Mouse (Mus musculus) urinary bladder, postnatal 25 days (tissue): ENCODE measurements around the gene Rabep1.

Experiments used
- DNase-seq: peaks from one replicate; pipeline ENCODE4 v3.0.0; 2022; ENCODE audit warnings: low spot score

The Rabep1 gene

DNA sequence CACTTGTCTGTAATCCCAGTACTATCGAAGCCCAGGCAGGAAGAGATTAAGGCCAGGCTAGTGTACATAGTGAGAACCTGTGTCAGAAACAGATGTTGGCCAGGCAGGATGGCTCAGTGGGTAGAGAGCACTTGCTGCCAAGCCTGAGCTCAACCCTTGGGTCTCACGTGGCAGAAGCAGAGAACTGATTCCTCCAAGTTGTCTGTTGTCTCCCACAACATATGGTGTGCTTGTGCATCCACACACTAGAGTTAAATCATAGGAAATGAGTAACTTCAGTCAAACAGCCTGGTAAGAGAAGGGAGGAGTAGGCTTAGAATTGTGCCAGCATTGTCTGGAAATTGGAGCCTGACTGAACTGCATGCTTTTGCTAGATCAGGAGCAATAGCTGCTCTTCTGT lies 130.6 kb downstream of the Rabep1 start:
- DNase-seq = no peak

DNA sequence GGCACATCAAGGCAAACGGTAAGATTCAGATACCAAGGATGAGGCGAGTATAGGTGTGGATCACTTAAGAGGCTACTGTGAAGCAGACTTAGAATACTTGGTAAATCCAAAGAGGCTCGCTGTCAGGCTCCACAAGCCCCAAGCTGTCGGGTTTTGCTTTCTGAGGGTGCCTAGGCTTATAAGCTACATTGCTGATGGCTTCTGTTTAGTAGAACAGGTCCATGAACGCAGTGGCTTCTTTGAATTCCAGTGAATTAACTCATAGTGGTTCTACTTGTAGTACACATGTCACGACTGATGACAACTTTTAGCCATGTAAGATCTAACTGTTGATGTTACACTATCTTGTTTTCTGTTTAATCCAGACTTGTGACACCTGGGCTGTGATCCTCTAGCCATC lies 132.7 kb downstream of the Rabep1 start:
- no peak for DNase-seq

DNA sequence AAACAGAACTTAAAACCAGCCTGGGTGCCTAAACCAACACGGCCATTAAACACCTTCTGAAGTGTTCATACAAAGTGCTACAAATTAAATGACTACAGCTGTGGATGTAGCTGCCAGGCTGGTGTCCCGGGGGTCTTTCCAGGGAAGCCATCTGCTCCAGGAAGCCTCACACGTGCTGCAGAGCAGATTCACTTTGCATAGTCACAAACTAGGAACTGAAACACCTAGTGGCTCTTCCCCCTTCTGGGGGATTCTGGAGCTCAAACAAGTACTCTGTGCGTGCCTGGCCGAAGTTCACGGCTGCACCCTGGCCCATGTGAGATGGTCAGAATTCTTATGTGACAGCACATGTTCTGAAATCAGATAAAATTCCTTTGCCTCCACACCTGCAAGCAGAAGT lies 135.7 kb downstream of the Rabep1 start:
- DNase-seq = no peak

DNA sequence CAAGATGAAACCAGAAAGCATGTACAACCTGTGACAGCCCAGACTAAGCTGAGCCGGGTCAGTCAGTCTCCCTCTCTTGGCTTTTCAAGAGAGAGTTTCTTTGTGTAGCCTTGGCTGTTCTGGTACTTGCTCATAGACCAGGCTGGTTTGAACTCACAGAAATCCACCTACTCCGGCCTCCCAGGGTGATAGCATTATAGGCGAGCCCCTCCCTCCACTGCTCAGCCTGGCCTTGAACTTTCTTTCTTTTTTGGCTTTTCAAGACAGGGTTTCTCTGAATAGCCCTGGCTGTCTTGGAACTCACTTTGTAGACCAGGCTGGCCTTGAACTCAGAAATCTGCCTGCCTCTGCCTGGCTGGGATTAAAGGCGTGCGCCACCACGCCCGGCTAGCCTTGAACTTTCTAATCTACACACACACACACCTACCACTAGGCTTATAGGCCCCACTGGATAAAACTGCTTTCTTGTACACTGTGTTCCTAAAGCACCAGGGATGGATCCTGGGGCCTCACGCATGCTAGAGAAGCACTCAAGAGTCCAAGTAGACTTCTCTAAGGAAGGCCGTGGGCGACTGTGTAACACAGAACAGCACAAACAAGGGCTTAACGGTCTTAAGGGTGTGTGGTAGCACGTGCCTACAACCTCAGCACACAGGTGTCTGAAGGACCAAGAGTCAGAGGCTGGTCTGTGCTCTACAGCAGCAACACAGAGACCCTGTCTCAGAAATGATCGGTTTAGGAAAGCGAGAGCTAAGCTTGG lies 136.4 kb downstream of the Rabep1 start:
- no peak for DNase-seq

DNA sequence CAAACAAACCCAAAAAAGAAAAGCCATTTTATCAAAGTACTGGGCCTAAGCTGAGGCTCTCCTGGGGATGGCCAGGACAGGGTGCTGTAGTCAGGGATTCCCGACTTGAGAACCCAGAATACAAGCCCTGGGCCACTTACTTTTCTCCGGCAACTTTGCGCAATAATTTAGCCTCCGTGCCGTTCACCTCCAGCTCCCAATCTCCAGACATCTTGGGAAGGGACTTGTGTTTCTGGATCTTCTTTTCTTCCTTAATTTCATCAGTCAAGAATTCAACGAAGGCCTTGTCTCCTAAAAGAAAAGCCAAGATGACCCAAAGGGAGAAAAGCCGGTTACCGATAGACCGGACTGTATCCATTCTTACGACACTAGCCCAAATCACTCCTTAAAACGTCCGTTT lies 137.5 kb downstream of the Rabep1 start:
- DNase-seq = no peak

DNA sequence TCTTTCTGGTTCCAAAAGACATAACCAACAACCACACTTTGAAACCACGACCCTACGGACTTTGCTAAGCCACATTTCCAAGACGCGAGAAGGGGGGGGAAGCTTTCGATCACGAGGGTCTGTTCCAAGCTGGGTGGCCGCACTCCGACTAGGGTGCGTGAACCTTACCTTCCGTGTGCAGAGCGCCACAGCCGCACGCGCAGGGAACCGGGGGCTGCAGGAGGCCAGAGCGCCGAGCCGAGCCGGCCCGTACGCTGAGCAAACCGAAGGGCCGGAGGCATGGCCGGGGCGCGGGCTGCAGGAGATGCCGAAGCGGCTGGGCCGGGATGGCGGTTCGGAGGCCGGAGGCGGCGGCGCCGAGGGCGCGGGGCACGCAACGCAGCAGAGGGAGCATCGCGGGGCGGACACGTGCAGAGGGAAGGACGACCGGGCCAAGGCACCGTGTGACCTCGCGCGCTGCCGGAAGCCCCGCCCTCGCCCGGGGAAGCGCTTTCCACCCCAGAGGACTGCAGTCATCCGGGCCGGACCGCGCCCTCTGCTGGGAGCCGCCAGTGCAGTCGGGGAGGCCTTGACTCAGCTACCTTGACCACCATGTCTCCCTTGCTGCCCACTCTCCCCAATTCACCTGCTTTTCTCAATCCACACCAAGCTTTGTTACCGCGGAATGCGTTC lies 138.1 kb downstream of the Rabep1 start, which contains the start of gene C1qbp:
Gene C1qbp, minus strand, starts transcription at position 470 of the 672 bp plus-strand sequence.
- peak; percentile 99 for DNase-seq
